Mouse (Mus musculus) kidney, adult 2 months (tissue): ENCODE data around the gene Guca1a.

ENCODE experiments used
- CTCF ChIP-seq: fragments of 200-500 bp; conservative IDR thresholded peaks from 2 replicates; pipeline ENCODE4 v1.5.1; 2011; ENCODE audit warnings: low read depth, mild to moderate bottlenecking, control low read depth, low read length, moderate library complexity, mixed read lengths; ENCODE audit not compliant: insufficient read depth, insufficient read length
- POLR2A ChIP-seq: fragments of 200-500 bp; IDR thresholded peaks from one replicate; pipeline ENCODE4 v1.6.1; 2011; ENCODE audit warnings: low read depth, low read length, control low read depth

DNA sequence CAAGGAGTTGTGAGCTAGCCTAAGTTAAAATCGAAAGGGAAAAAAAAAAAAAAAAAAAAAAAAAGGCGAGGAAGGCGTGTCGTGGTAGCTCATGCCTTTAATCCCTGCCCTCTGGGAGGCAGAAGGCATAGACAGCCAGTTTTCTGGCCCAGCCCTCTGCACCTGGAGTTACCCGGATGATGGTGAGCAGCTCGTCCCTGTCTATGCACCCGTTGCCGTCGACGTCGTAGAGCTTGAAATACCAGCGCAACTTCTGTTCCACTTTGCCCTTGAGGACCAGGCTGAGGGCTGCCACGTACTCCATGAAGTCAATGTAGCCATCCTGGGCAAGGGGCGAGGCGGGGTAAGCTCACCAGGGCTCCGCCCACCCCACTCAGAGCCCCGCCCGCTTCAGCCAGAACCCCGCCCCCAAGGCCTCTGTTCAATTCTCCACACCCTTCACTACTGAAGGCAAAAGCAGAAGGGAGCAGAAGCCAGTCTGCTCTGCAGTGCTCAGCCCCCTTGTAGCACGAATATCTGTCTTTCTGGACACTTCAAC, 4.9 kb downstream of the Guca1a start:
- TF ChIP-seq CTCF: no peak
- no peak for TF ChIP-seq POLR2A
